Mouse (Mus musculus): Measurements from ENCODE around the gene Cx3cl1. TPM values are rescaled to one million over a fixed set of nuclear protein-coding genes. Genes with fewer than 3 reads are reported as not detected.

Cx3cl1 gene
- total and polyA plus RNA-seq, 2 experiments from 2014 or later = 105 to 111 TPM

- Histone ChIP-seq H3K4me1 (ENCODE audit: insufficient read depth, low read length) (no peaks in the 10 kb centered on the region), H3K27me3 (ENCODE audit: insufficient read depth, low read length) (no peaks in the 10 kb centered on the region), H3K27ac (ENCODE audit: low read depth, low read length) (no peak overlapping the region), H3K9ac (replicated peaks; ENCODE audit: low read length, poor library complexity, severe bottlenecking) (no peak overlapping the region), H3K9me3 (ENCODE audit: low read length) (no peaks in the 10 kb centered on the region), H3K4me3 (ENCODE audit: low read depth, low read length) (no peak overlapping the region), H3K36me3 (ENCODE audit: insufficient read depth, low read length) (no peaks in the 10 kb centered on the region), H3K4me2 (ENCODE audit: low read depth, low read length, poor library complexity, severe bottlenecking) (no peak overlapping the region)
- ATAC-seq (ENCODE audit: low FRiP score) = no peak
- DNase-seq (ENCODE audit: low spot score) = no peak
- 59% methylated on average over 4 of the region's 4 CpGs for WGBS
- no peak for TF ChIP-seq CTCF (IDR thresholded peaks at IDR 0.05)
Measured at GRCm38 (mm10) chr8:94805811-94806210, 34.0 kb downstream of the Cx3cl1 start.

DNA sequence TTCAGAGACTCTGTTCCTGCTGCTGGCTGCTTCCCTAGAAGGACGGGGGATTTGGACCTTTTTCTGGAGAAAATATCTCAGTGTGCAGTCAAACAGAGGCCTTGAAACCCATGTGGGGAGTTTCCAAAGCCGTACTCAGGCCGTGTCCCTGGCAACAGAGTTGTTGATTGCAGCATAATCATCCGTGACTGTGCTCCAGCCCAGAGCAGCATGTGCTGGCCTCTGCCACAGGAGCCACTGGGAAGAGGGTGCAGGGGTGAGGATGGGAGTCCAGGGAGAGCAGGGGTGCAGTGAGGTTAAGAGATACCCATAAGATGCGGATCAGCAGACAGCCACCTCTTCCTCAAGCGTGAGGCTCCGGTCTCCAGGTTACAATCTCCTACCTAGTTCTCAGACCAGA is 35.7 kb downstream of the Cx3cl1 start:
- no peak for TF ChIP-seq CTCF (IDR thresholded peaks at IDR 0.05)
- Histone ChIP-seq H3K4me1 (ENCODE audit: insufficient read depth, low read length) (no peaks in the 10 kb centered on the region), H3K4me2 (ENCODE audit: low read depth, low read length, poor library complexity, severe bottlenecking) (no peak overlapping the region), H3K27ac (ENCODE audit: low read depth, low read length) (no peak overlapping the region), H3K9me3 (ENCODE audit: low read length) (no peaks in the 10 kb centered on the region), H3K9ac (replicated peaks; ENCODE audit: low read length, poor library complexity, severe bottlenecking) (no peak overlapping the region), H3K36me3 (ENCODE audit: insufficient read depth, low read length) (no peaks in the 10 kb centered on the region), H3K27me3 (ENCODE audit: insufficient read depth, low read length) (no peaks in the 10 kb centered on the region), H3K4me3 (ENCODE audit: low read depth, low read length) (no peak overlapping the region)
- DNase-seq (ENCODE audit: low spot score) (no peak), ATAC-seq (ENCODE audit: low FRiP score) (no peak)
- WGBS = 45% methylated on average over 7 of the region's 7 CpGs

- H3K9me3 ChIP-seq (ENCODE audit: low read length) = no peaks in the 10 kb centered on the region
- H3K4me3 ChIP-seq (ENCODE audit: low read depth, low read length) = no peak overlapping the region
- DNase-seq (ENCODE audit: low spot score) (no peak), ATAC-seq (ENCODE audit: low FRiP score) (no peak)
- H3K27ac ChIP-seq (ENCODE audit: low read depth, low read length) = no peak overlapping the region
- TF ChIP-seq CTCF (IDR thresholded peaks at IDR 0.05) = no peak
- H3K4me1 ChIP-seq (ENCODE audit: insufficient read depth, low read length) = no peaks in the 10 kb centered on the region
- H3K4me2 ChIP-seq (ENCODE audit: low read depth, low read length, poor library complexity, severe bottlenecking) = no peak overlapping the region
- WGBS = 87% methylated on average over 6 of the region's 6 CpGs
- H3K27me3 ChIP-seq (ENCODE audit: insufficient read depth, low read length) = no peaks in the 10 kb centered on the region
- no peak overlapping the region for H3K9ac ChIP-seq (replicated peaks; ENCODE audit: low read length, poor library complexity, severe bottlenecking)
- no peaks in the 10 kb centered on the region for H3K36me3 ChIP-seq (ENCODE audit: insufficient read depth, low read length)
Measured at GRCm38 (mm10) chr8:94808372-94808771, 36.6 kb downstream of the Cx3cl1 start.

GRCm38 (mm10) chr8:94810153-94810552 is 38.3 kb downstream of the Cx3cl1 start, which contains the start of gene Ccl17:
Gene Ccl17, plus strand, starts transcription at chr8:94810453.
- no peak for TF ChIP-seq CTCF (IDR thresholded peaks at IDR 0.05)
- no peak for ATAC-seq (ENCODE audit: low FRiP score)
- Histone ChIP-seq H3K4me3 (ENCODE audit: low read depth, low read length) (no peak within 1 kb of the TSS), H3K27ac (ENCODE audit: low read depth, low read length) (no peak within 1 kb of the TSS), H3K9ac (replicated peaks; ENCODE audit: low read length, poor library complexity, severe bottlenecking) (no peak within 1 kb of the TSS), H3K4me1 (ENCODE audit: insufficient read depth, low read length) (no peaks in the 10 kb centered on the region), H3K4me2 (ENCODE audit: low read depth, low read length, poor library complexity, severe bottlenecking) (no peak within 1 kb of the TSS), H3K36me3 (ENCODE audit: insufficient read depth, low read length) (no peaks in the 10 kb centered on the region), H3K27me3 (ENCODE audit: insufficient read depth, low read length) (no peaks in the 10 kb centered on the region), H3K9me3 (ENCODE audit: low read length) (no peaks in the 10 kb centered on the region)
- no peak for DNase-seq (ENCODE audit: low spot score)
- WGBS = 71% methylated on average over 3 of the region's 3 CpGs

- H3K4me1 ChIP-seq (ENCODE audit: insufficient read depth, low read length) = no peaks in the 10 kb centered on the region
- no peak for DNase-seq (ENCODE audit: low spot score)
Measured at GRCm38 (mm10) chr8:94810855-94811254, 39.0 kb downstream of the Cx3cl1 start.

DNA sequence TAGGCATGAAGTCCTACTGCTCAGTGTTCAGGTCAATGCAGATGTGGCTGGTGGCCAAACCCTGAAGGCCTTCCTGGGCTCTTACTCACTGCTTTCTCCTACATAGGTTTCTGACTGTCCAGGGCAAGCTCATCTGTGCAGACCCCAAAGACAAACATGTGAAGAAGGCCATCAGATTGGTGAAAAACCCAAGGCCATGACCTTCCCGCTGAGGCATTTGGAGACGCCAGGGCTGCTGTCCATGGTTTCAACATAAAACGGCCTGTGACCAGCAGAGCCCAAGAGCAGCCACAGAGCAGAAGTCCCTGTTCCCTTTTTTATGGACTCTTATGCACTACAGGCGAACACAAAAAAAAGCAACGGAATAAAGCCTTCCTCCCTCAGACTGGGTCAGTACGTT is 39.8 kb downstream of the Cx3cl1 start:
- no peak overlapping the region for H3K9ac ChIP-seq (replicated peaks; ENCODE audit: low read length, poor library complexity, severe bottlenecking)
- no peaks in the 10 kb centered on the region for H3K4me1 ChIP-seq (ENCODE audit: insufficient read depth, low read length)
- no peak for DNase-seq (ENCODE audit: low spot score)
- TF ChIP-seq CTCF (IDR thresholded peaks at IDR 0.05) = no peak
- no peak overlapping the region for H3K4me2 ChIP-seq (ENCODE audit: low read depth, low read length, poor library complexity, severe bottlenecking)
- no peaks in the 10 kb centered on the region for H3K9me3 ChIP-seq (ENCODE audit: low read length)
- no peak overlapping the region for H3K27ac ChIP-seq (ENCODE audit: low read depth, low read length)
- no peaks in the 10 kb centered on the region for H3K27me3 ChIP-seq (ENCODE audit: insufficient read depth, low read length)
- WGBS = 85% methylated on average over 6 of the region's 6 CpGs
- no peaks in the 10 kb centered on the region for H3K36me3 ChIP-seq (ENCODE audit: insufficient read depth, low read length)
- no peak overlapping the region for H3K4me3 ChIP-seq (ENCODE audit: low read depth, low read length)
- ATAC-seq (ENCODE audit: low FRiP score) = no peak

More at GRCm38 (mm10) chr8:94810855-94811254, 39.0 kb downstream of the Cx3cl1 start:
- no peak overlapping the region for H3K4me2 ChIP-seq (ENCODE audit: low read depth, low read length, poor library complexity, severe bottlenecking)
- no peak overlapping the region for H3K27ac ChIP-seq (ENCODE audit: low read depth, low read length)
- H3K27me3 ChIP-seq (ENCODE audit: insufficient read depth, low read length) = no peaks in the 10 kb centered on the region
- TF ChIP-seq CTCF (IDR thresholded peaks at IDR 0.05) = no peak
- H3K9me3 ChIP-seq (ENCODE audit: low read length) = no peaks in the 10 kb centered on the region
- no peaks in the 10 kb centered on the region for H3K36me3 ChIP-seq (ENCODE audit: insufficient read depth, low read length)
- no peak overlapping the region for H3K4me3 ChIP-seq (ENCODE audit: low read depth, low read length)
- ATAC-seq (ENCODE audit: low FRiP score) = no peak
- no peak overlapping the region for H3K9ac ChIP-seq (replicated peaks; ENCODE audit: low read length, poor library complexity, severe bottlenecking)
- 82% methylated on average over 5 of the region's 5 CpGs for WGBS
